Mouse (Mus musculus): Measurements from ENCODE around the gene Rnf8. TPM values are rescaled to one million over a fixed set of nuclear protein-coding genes. Genes with fewer than 3 reads are reported as not detected.

Gene Rnf8
- total and polyA plus RNA-seq, 2 experiments = 8.8 to 15.2 TPM

- Histone ChIP-seq H3K4me1 (ENCODE audit: control insufficient read depth, insufficient read depth, low read length) (no peaks in the 10 kb centered on the region; the same call in none of the 2 replicates), H3K36me3 (ENCODE audit: control insufficient read depth, insufficient read depth, low read length) (peaks cover 19% of the 10 kb centered on the region), H3K79me2 (ENCODE audit: control insufficient read depth, insufficient read depth, low read length) (peaks cover 24% of the 10 kb centered on the region; the same call in 1 of the 2 replicates), H3K4me3 (ENCODE audit: insufficient read depth, low read depth, low read length) (no peak overlapping the region), H3K27ac (replicated peaks; ENCODE audit: insufficient read depth, low read depth, low read length) (no peak overlapping the region), H3K27me3 (ENCODE audit: control insufficient read depth, insufficient read depth, low read length) (no peaks in the 10 kb centered on the region), H3K9ac (ENCODE audit: low read depth, low read length) (no peak overlapping the region)
- TF ChIP-seq CTCF (IDR thresholded peaks at IDR 0.05; ENCODE audit: low read depth, low read length) = no peak
- TF ChIP-seq POLR2A (IDR thresholded peaks at IDR 0.05; ENCODE audit: extremely low read depth, insufficient read depth, low read length) = no peak
- no peak for DNase-seq (ENCODE audit: extremely low read depth, low read depth, low spot score)
- 83% methylated on average over 6 of the region's 6 CpGs for WGBS
These were observed 47.6 kb downstream of the Rnf8 start for GRCm38 (mm10) chr17:29662145-29662544.

DNA sequence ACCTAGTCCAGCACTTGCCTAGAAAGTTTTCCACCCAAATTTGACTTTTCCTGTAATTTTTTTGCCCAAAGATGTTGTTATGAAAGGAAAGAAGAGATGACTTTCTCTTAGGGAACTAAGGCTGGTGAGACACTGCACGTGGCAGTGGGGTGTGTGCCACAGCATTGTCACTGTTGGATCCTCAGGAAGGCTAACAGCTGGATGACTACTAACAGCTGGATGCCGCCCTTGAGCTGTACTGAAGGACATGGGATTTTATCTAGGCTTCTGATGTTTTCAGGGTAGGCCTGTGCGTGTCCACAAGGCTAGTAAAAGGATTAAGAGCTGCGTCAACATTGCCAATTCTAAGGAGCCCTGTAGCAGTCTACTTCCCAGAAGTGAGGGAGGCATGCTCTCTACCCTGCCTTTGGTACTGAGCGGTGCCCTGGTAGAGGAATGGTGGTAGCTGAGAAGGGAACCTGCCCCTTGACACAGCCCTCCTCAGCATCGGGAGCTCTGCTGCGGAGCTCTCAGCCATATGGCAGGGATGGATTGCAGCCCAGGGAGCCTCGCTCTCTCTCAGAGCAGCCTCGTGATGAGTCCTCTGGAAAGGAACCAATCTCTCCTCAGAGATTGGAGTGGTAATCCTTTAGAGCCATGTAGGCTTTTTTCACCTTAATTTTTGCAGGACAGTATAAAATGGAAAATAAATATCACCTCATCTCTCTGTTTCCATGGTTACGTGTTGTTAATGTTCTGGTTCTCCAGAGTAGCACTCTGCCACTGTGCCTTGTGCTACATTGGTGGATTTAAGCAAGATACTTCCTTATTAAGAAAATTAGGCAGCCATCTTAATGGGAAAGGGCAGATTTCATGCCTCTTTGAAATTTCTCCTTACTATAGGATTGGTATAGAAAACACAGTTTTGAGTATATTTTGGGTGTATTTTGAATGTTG is 53.7 kb downstream of the Rnf8 start:
- H3K4me1 ChIP-seq (ENCODE audit: control insufficient read depth, insufficient read depth, low read length) = no peaks in the 10 kb centered on the region
- TF ChIP-seq CTCF (IDR thresholded peaks at IDR 0.05; ENCODE audit: low read depth, low read length) (no peak), POLR2A (IDR thresholded peaks at IDR 0.05; ENCODE audit: extremely low read depth, insufficient read depth, low read length) (no peak)
- H3K36me3 ChIP-seq (ENCODE audit: control insufficient read depth, insufficient read depth, low read length) = peaks cover 25% of the 10 kb centered on the region
- 92% methylated on average over 10 of the region's 10 CpGs for WGBS
- no peaks in the 10 kb centered on the region for H3K27me3 ChIP-seq (ENCODE audit: control insufficient read depth, insufficient read depth, low read length)
- no peak overlapping the region for H3K27ac ChIP-seq (replicated peaks; ENCODE audit: insufficient read depth, low read depth, low read length)
- H3K9ac ChIP-seq (ENCODE audit: low read depth, low read length) = no peak overlapping the region
- DNase-seq (ENCODE audit: extremely low read depth, low read depth, low spot score) = no peak
- peaks cover 33% of the 10 kb centered on the region; the same call in 1 of the 2 replicates for H3K79me2 ChIP-seq (ENCODE audit: control insufficient read depth, insufficient read depth, low read length)
- H3K4me3 ChIP-seq (ENCODE audit: insufficient read depth, low read depth, low read length) = no peak overlapping the region

- 90% methylated on average over 4 of the region's 4 CpGs for WGBS
- no peak overlapping the region for H3K4me3 ChIP-seq (ENCODE audit: insufficient read depth, low read depth, low read length)
- no peak overlapping the region for H3K27ac ChIP-seq (replicated peaks; ENCODE audit: insufficient read depth, low read depth, low read length)
- no peak overlapping the region for H3K9ac ChIP-seq (ENCODE audit: low read depth, low read length)
- no peaks in the 10 kb centered on the region for H3K4me1 ChIP-seq (ENCODE audit: control insufficient read depth, insufficient read depth, low read length)
- no peak for DNase-seq (ENCODE audit: extremely low read depth, low read depth, low spot score)
- H3K36me3 ChIP-seq (ENCODE audit: control insufficient read depth, insufficient read depth, low read length) = peaks cover 26% of the 10 kb centered on the region
- H3K27me3 ChIP-seq (ENCODE audit: control insufficient read depth, insufficient read depth, low read length) = no peaks in the 10 kb centered on the region
- TF ChIP-seq POLR2A (IDR thresholded peaks at IDR 0.05; ENCODE audit: extremely low read depth, insufficient read depth, low read length) = no peak
- TF ChIP-seq CTCF (IDR thresholded peaks at IDR 0.05; ENCODE audit: low read depth, low read length) = no peak
- H3K79me2 ChIP-seq (ENCODE audit: control insufficient read depth, insufficient read depth, low read length) = peaks cover 33% of the 10 kb centered on the region; the same call in 1 of the 2 replicates
These were observed 54.4 kb downstream of the Rnf8 start for GRCm38 (mm10) chr17:29669030-29669429.

- TF ChIP-seq CTCF (IDR thresholded peaks at IDR 0.05; ENCODE audit: low read depth, low read length) (no peak), POLR2A (IDR thresholded peaks at IDR 0.05; ENCODE audit: extremely low read depth, insufficient read depth, low read length) (no peak)
- DNase-seq (ENCODE audit: extremely low read depth, low read depth, low spot score) = no peak
- Histone ChIP-seq H3K9ac (ENCODE audit: low read depth, low read length) (no peak overlapping the region), H3K4me3 (ENCODE audit: insufficient read depth, low read depth, low read length) (no peak overlapping the region), H3K4me1 (ENCODE audit: control insufficient read depth, insufficient read depth, low read length) (no peaks in the 10 kb centered on the region), H3K79me2 (ENCODE audit: control insufficient read depth, insufficient read depth, low read length) (peaks cover 26% of the 10 kb centered on the region; the same call in 1 of the 2 replicates), H3K27me3 (ENCODE audit: control insufficient read depth, insufficient read depth, low read length) (no peaks in the 10 kb centered on the region), H3K27ac (replicated peaks; ENCODE audit: insufficient read depth, low read depth, low read length) (no peak overlapping the region), H3K36me3 (ENCODE audit: control insufficient read depth, insufficient read depth, low read length) (peaks cover 24% of the 10 kb centered on the region)
These were observed 55.3 kb downstream of the Rnf8 start for GRCm38 (mm10) chr17:29669936-29670335.

DNA sequence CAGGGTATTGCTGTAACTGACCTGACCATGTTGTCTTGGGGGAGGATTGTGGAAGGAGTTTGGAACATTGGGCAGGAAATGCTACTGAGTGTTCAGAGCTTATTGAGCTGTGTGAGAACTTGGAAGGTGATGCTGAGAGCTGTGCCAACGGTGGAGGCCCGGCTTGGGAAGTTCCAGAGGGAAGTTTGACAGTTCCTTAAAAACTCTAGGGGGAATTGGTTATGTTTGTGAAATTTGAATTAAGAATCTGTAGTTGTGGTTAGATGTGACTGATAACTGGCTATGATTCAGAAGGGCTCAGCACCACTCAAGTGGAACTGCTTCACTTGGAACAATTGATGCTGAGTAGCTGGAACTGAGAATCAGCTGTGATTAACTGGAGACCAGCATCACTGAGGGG is 56.4 kb downstream of the Rnf8 start:
- peaks cover 31% of the 10 kb centered on the region for H3K36me3 ChIP-seq (ENCODE audit: control insufficient read depth, insufficient read depth, low read length)
- no peak overlapping the region for H3K9ac ChIP-seq (ENCODE audit: low read depth, low read length)

GRCm38 (mm10) chr17:29673325-29673724 is 58.7 kb downstream of the Rnf8 start:
- 92% methylated on average over 4 of the region's 4 CpGs for WGBS
- no peak overlapping the region for H3K27ac ChIP-seq (replicated peaks; ENCODE audit: insufficient read depth, low read depth, low read length)
- peaks cover 43% of the 10 kb centered on the region for H3K36me3 ChIP-seq (ENCODE audit: control insufficient read depth, insufficient read depth, low read length)

More for the DNA sequence above, 56.4 kb downstream of the Rnf8 start:
- Histone ChIP-seq H3K27ac (replicated peaks; ENCODE audit: insufficient read depth, low read depth, low read length) (no peak overlapping the region), H3K27me3 (ENCODE audit: control insufficient read depth, insufficient read depth, low read length) (no peaks in the 10 kb centered on the region), H3K4me3 (ENCODE audit: insufficient read depth, low read depth, low read length) (no peak overlapping the region), H3K4me1 (ENCODE audit: control insufficient read depth, insufficient read depth, low read length) (no peaks in the 10 kb centered on the region), H3K79me2 (ENCODE audit: control insufficient read depth, insufficient read depth, low read length) (peaks cover 21% of the 10 kb centered on the region; the same call in 1 of the 2 replicates)
- TF ChIP-seq CTCF (IDR thresholded peaks at IDR 0.05; ENCODE audit: low read depth, low read length) = no peak
- TF ChIP-seq POLR2A (IDR thresholded peaks at IDR 0.05; ENCODE audit: extremely low read depth, insufficient read depth, low read length) = no peak
- DNase-seq (ENCODE audit: extremely low read depth, low read depth, low spot score) = peak; percentile 20
- WGBS = 19% methylated on average over 2 of the region's 2 CpGs

More at GRCm38 (mm10) chr17:29673325-29673724, 58.7 kb downstream of the Rnf8 start:
- TF ChIP-seq CTCF (IDR thresholded peaks at IDR 0.05; ENCODE audit: low read depth, low read length) (no peak), POLR2A (IDR thresholded peaks at IDR 0.05; ENCODE audit: extremely low read depth, insufficient read depth, low read length) (no peak)
- Histone ChIP-seq H3K79me2 (ENCODE audit: control insufficient read depth, insufficient read depth, low read length) (peaks cover 10% of the 10 kb centered on the region; the same call in 1 of the 2 replicates), H3K4me3 (ENCODE audit: insufficient read depth, low read depth, low read length) (no peak overlapping the region), H3K9ac (ENCODE audit: low read depth, low read length) (no peak overlapping the region), H3K27me3 (ENCODE audit: control insufficient read depth, insufficient read depth, low read length) (no peaks in the 10 kb centered on the region), H3K4me1 (ENCODE audit: control insufficient read depth, insufficient read depth, low read length) (no peaks in the 10 kb centered on the region)
- DNase-seq (ENCODE audit: extremely low read depth, low read depth, low spot score) = no peak
